Mouse (Mus musculus): ENCODE measurements at regions not wholly inside any gene's neighbourhood (a gene's known extent, or its start where the extent isn't known, plus 50 kb on each side); places are given as distances from the start of the nearest gene placed in this dataset.
A peak's percentile ranks its signal among the peaks of the same experiment; 100 is the strongest.

GRCm38 (mm10) chr12:106632566-106632965, 622.5 kb downstream of the Vrk1 start:
- 0 out of 2 replicates have a peak, but pooled peaks cover 3% of the 10 kb centered on the region for H3K9me3 ChIP-seq (ENCODE audit: low read length)
- no peak overlapping the region for H3K9ac ChIP-seq (replicated peaks; ENCODE audit: low read length)
- H3K4me3 ChIP-seq (ENCODE audit: low read length): no peak overlapping the region
- 85% methylated on average over 7 of the region's 7 CpGs for WGBS
- no peak for DNase-seq (ENCODE audit: low spot score)
- no peaks in the 10 kb centered on the region for H3K27me3 ChIP-seq (ENCODE audit: insufficient read depth, low read length)
- no peaks in the 10 kb centered on the region for H3K36me3 ChIP-seq (ENCODE audit: insufficient read depth, low read length)
- H3K4me2 ChIP-seq (ENCODE audit: low read depth, low read length): no peak overlapping the region
- H3K4me1 ChIP-seq (ENCODE audit: insufficient read depth, low read length): no peaks in the 10 kb centered on the region
- no peak for TF ChIP-seq CTCF (IDR thresholded peaks at IDR 0.05; ENCODE audit: low read depth)
- ATAC-seq: no peak
- H3K27ac ChIP-seq: no peak overlapping the region

- Histone ChIP-seq H3K36me3 (ENCODE audit: insufficient read depth, low read length) (no peaks in the 10 kb centered on the region), H3K27me3 (ENCODE audit: insufficient read depth, low read length) (no peaks in the 10 kb centered on the region), H3K4me2 (ENCODE audit: low read depth, low read length) (no peak overlapping the region), H3K4me3 (ENCODE audit: low read length) (no peak overlapping the region), H3K27ac (no peak overlapping the region), H3K4me1 (ENCODE audit: insufficient read depth, low read length) (no peaks in the 10 kb centered on the region), H3K9me3 (ENCODE audit: low read length) (0 out of 2 replicates have a peak, but pooled peaks cover 3% of the 10 kb centered on the region), H3K9ac (replicated peaks; ENCODE audit: low read length) (no peak overlapping the region)
- DNase-seq (ENCODE audit: low spot score) (peak; percentile 48), ATAC-seq (no peak)
- no peak for TF ChIP-seq CTCF (IDR thresholded peaks at IDR 0.05; ENCODE audit: low read depth)
- WGBS: 16% methylated on average over 8 of the region's 8 CpGs
Measured at GRCm38 (mm10) chr12:106633096-106633495, 623.1 kb downstream of the Vrk1 start.

GRCm38 (mm10) chr12:106658317-106658716, 648.3 kb downstream of the Vrk1 start:
- no peak for ATAC-seq
- Histone ChIP-seq H3K36me3 (ENCODE audit: insufficient read depth, low read length) (no peaks in the 10 kb centered on the region), H3K4me2 (ENCODE audit: low read depth, low read length) (no peak overlapping the region), H3K27me3 (ENCODE audit: insufficient read depth, low read length) (no peaks in the 10 kb centered on the region), H3K27ac (no peak overlapping the region), H3K9me3 (ENCODE audit: low read length) (no peaks in the 10 kb centered on the region), H3K4me1 (ENCODE audit: insufficient read depth, low read length) (no peaks in the 10 kb centered on the region), H3K4me3 (ENCODE audit: low read length) (no peak overlapping the region), H3K9ac (replicated peaks; ENCODE audit: low read length) (no peak overlapping the region)
- 27% methylated on average over 8 of the region's 8 CpGs for WGBS
- no peak for TF ChIP-seq CTCF (IDR thresholded peaks at IDR 0.05; ENCODE audit: low read depth)
- no peak for DNase-seq (ENCODE audit: low spot score)

GRCm38 (mm10) chr12:106673232-106673766, 663.3 kb downstream of the Vrk1 start:
- H3K27ac ChIP-seq: no peak overlapping the region
- no peak for DNase-seq (ENCODE audit: low spot score)
- H3K4me2 ChIP-seq (ENCODE audit: low read depth, low read length): no peak overlapping the region
- no peaks in the 10 kb centered on the region for H3K9me3 ChIP-seq (ENCODE audit: low read length)
- H3K9ac ChIP-seq (replicated peaks; ENCODE audit: low read length): no peak overlapping the region
- TF ChIP-seq CTCF (IDR thresholded peaks at IDR 0.05; ENCODE audit: low read depth): no peak
- WGBS: 30% methylated on average over 13 of the region's 13 CpGs
- no peaks in the 10 kb centered on the region for H3K27me3 ChIP-seq (ENCODE audit: insufficient read depth, low read length)
- no peaks in the 10 kb centered on the region for H3K4me1 ChIP-seq (ENCODE audit: insufficient read depth, low read length)
- ATAC-seq: no peak
- no peak overlapping the region for H3K4me3 ChIP-seq (ENCODE audit: low read length)
- H3K36me3 ChIP-seq (ENCODE audit: insufficient read depth, low read length): no peaks in the 10 kb centered on the region

GRCm38 (mm10) chr12:106674741-106675140, 664.7 kb downstream of the Vrk1 start:
- TF ChIP-seq CTCF (IDR thresholded peaks at IDR 0.05; ENCODE audit: low read depth): no peak
- Histone ChIP-seq H3K27me3 (ENCODE audit: insufficient read depth, low read length) (no peaks in the 10 kb centered on the region), H3K9ac (replicated peaks; ENCODE audit: low read length) (no peak overlapping the region), H3K4me3 (ENCODE audit: low read length) (no peak overlapping the region), H3K27ac (no peak overlapping the region), H3K4me2 (ENCODE audit: low read depth, low read length) (no peak overlapping the region), H3K36me3 (ENCODE audit: insufficient read depth, low read length) (no peaks in the 10 kb centered on the region), H3K9me3 (ENCODE audit: low read length) (no peaks in the 10 kb centered on the region), H3K4me1 (ENCODE audit: insufficient read depth, low read length) (no peaks in the 10 kb centered on the region)
- no peak for ATAC-seq
- DNase-seq (ENCODE audit: low spot score): no peak
- 97% methylated on average over 1 of the region's 1 CpGs for WGBS

GRCm38 (mm10) chr12:106676136-106676535, 666.1 kb downstream of the Vrk1 start:
- H3K36me3 ChIP-seq (ENCODE audit: insufficient read depth, low read length): no peaks in the 10 kb centered on the region
- H3K4me3 ChIP-seq (ENCODE audit: low read length): no peak overlapping the region
- DNase-seq (ENCODE audit: low spot score) (no peak), ATAC-seq (no peak)
- H3K27me3 ChIP-seq (ENCODE audit: insufficient read depth, low read length): no peaks in the 10 kb centered on the region
- no peak overlapping the region for H3K27ac ChIP-seq
- no peak overlapping the region for H3K9ac ChIP-seq (replicated peaks; ENCODE audit: low read length)
- TF ChIP-seq CTCF (IDR thresholded peaks at IDR 0.05; ENCODE audit: low read depth): no peak
- no peak overlapping the region for H3K4me2 ChIP-seq (ENCODE audit: low read depth, low read length)
- no peaks in the 10 kb centered on the region for H3K9me3 ChIP-seq (ENCODE audit: low read length)
- H3K4me1 ChIP-seq (ENCODE audit: insufficient read depth, low read length): no peaks in the 10 kb centered on the region
- 98% methylated on average over 3 of the region's 3 CpGs for WGBS

GRCm38 (mm10) chr12:106676566-106676965, 666.5 kb downstream of the Vrk1 start:
- Histone ChIP-seq H3K27ac (no peak overlapping the region), H3K9ac (replicated peaks; ENCODE audit: low read length) (no peak overlapping the region), H3K36me3 (ENCODE audit: insufficient read depth, low read length) (no peaks in the 10 kb centered on the region), H3K27me3 (ENCODE audit: insufficient read depth, low read length) (no peaks in the 10 kb centered on the region), H3K4me2 (ENCODE audit: low read depth, low read length) (no peak overlapping the region), H3K4me3 (ENCODE audit: low read length) (no peak overlapping the region), H3K9me3 (ENCODE audit: low read length) (no peaks in the 10 kb centered on the region), H3K4me1 (ENCODE audit: insufficient read depth, low read length) (no peaks in the 10 kb centered on the region)
- ATAC-seq (no peak), DNase-seq (ENCODE audit: low spot score) (no peak)
- no peak for TF ChIP-seq CTCF (IDR thresholded peaks at IDR 0.05; ENCODE audit: low read depth)
- WGBS: 69% methylated on average over 7 of the region's 7 CpGs

All from hindbrain, postnatal 0 days (tissue).